Mouse (Mus musculus): ENCODE data around the gene Nudc. TPM values are rescaled to one million over a fixed set of nuclear protein-coding genes. Genes with fewer than 3 reads are reported as not detected.

Nudc gene
- total and polyA plus RNA-seq, 2 experiments from 2014 or later = 42.1 to 152 TPM

DNA sequence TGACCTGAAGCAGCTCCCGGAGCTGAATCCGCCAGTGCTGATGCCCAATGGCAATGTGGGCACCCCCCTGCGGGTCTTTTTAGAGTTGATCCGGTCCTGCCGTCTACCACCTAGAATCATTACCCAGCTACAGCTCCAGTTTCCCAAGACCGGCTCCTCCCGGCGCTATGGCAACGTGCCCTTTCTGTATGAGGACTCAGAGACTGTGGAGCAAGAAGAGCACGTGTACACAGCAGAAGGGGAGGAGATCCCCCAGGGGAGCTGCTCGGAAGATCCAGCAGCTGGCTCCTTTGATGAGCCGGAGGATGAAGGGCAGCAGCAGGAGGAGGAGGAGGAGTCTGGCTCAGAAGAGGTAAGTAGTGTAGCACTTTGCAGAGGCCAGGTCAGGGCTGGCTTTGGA lies 32.2 kb upstream of the Nudc start:
- no peak for DNase-seq (ENCODE audit: low spot score)
- WGBS = 80% methylated on average over 12 of the region's 12 CpGs
- H3K4me1 ChIP-seq (ENCODE audit: control insufficient read depth, insufficient read depth) = peaks cover 11% of the 10 kb centered on the region; the same call in 1 of the 2 replicates
- no peak overlapping the region for H3K4me2 ChIP-seq (ENCODE audit: low read depth, low read length)
- H3K4me3 ChIP-seq (ENCODE audit: low read depth, low read length) = no peak overlapping the region
- H3K9ac ChIP-seq (replicated peaks; ENCODE audit: low read depth, low read length) = no peak overlapping the region
- ATAC-seq (ENCODE audit: insufficient read depth, low read depth) = no peak
- peaks cover 44% of the 10 kb centered on the region for H3K36me3 ChIP-seq (replicated peaks; ENCODE audit: control insufficient read depth, insufficient read depth, low read length)
- TF ChIP-seq CTCF (IDR thresholded peaks at IDR 0.05; ENCODE audit: low read depth) (no peak), EP300 (IDR thresholded peaks at IDR 0.05; ENCODE audit: low read depth) (no peak)
- no peaks in the 10 kb centered on the region for H3K9me3 ChIP-seq (replicated peaks; ENCODE audit: control insufficient read depth, low read length)
- no peaks in the 10 kb centered on the region for H3K27me3 ChIP-seq (ENCODE audit: control insufficient read depth, insufficient read depth, low read length)
- H3K27ac ChIP-seq (ENCODE audit: low read depth) = no peak overlapping the region

DNA sequence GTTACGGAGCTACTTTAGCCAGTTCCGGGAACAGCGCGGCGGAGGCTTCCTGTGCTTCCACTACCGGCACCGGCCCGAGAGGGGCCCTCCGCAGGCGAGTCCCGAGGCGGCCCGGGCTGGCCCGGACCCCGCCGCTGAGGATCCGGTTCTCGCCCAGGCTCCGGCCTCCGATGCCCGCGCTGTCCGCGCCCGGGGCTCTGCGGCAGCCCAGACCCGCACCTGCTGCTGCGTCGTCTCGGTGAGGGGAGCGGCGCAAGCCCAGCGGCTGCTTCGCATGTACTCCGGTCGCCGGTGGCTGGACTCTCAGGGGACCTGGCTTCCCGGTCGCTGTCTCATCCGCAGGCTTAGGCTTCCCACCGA lies 29.0 kb upstream of the Nudc start:
- Histone ChIP-seq H3K36me3 (replicated peaks; ENCODE audit: control insufficient read depth, insufficient read depth, low read length) (peaks cover 21% of the 10 kb centered on the region), H3K9ac (replicated peaks; ENCODE audit: low read depth, low read length) (peak overlapping the region; percentile 85), H3K4me2 (ENCODE audit: low read depth, low read length) (peak overlapping the region; percentile 97), H3K27me3 (ENCODE audit: control insufficient read depth, insufficient read depth, low read length) (no peaks in the 10 kb centered on the region), H3K27ac (ENCODE audit: low read depth) (peak overlapping the region; percentile 63), H3K4me3 (ENCODE audit: low read depth, low read length) (peak overlapping the region; percentile 77), H3K4me1 (ENCODE audit: control insufficient read depth, insufficient read depth) (peaks cover 11% of the 10 kb centered on the region; the same call in 1 of the 2 replicates), H3K9me3 (replicated peaks; ENCODE audit: control insufficient read depth, low read length) (0 out of 2 replicates have a peak, but pooled peaks cover 3% of the 10 kb centered on the region)
- 0% methylated on average over 40 of the region's 41 CpGs for WGBS
- DNase-seq (ENCODE audit: low spot score) (no peak), ATAC-seq (ENCODE audit: insufficient read depth, low read depth) (peak; percentile 54)
- TF ChIP-seq CTCF (IDR thresholded peaks at IDR 0.05; ENCODE audit: low read depth) (no peak), EP300 (IDR thresholded peaks at IDR 0.05; ENCODE audit: low read depth) (no peak)

DNA sequence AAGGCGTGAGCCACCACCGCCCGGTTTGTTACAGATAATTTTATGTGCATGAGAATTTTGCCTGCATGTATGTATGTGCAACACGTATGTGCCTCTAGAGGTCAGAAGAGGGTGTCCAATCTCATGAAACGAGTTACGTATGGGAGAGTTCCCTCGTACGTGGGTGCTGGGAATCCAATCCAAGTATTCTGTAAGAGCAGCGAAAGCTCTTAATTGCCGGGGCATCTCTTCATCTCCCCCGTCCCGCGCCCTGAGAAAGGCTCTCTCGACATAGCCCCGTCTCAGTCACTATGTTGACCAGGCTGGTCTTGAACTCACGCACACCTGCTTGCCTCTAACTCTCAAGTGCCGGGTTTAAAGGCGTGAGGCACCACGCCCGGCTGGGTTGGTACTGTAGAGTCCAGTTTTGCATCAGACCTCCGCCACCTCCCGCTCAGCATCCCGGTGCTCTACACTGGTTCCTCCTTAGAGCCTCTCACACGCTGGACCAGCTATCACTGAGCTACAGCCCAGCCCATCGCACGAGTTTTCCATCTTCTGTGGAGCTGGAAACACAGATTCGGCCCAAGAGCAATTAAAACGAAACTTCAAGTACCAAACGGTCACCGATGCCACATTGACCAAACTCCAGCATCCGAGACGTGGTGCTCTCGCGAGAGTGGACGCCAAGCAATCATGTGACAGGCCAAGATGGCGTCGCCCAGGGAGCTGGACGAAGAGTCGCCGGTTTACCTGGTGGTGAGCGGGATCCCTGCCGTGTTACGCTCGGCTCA lies 28.5 kb upstream of the Nudc start, which contains the start of gene Gpatch3:
Gene Gpatch3 (plus strand): TSS at position 676 of the 773 bp plus-strand sequence.
- Histone ChIP-seq H3K9me3 (replicated peaks; ENCODE audit: control insufficient read depth, low read length) (0 out of 2 replicates have a peak, but pooled peaks cover 3% of the 10 kb centered on the region), H3K27me3 (ENCODE audit: control insufficient read depth, insufficient read depth, low read length) (no peaks in the 10 kb centered on the region), H3K4me2 (ENCODE audit: low read depth, low read length) (peak within 1 kb of the TSS; percentile 97), H3K4me3 (ENCODE audit: low read depth, low read length) (peak within 1 kb of the TSS; percentile 77), H3K4me1 (ENCODE audit: control insufficient read depth, insufficient read depth) (peaks cover 11% of the 10 kb centered on the region; the same call in 1 of the 2 replicates), H3K9ac (replicated peaks; ENCODE audit: low read depth, low read length) (peak within 1 kb of the TSS; percentile 85), H3K36me3 (replicated peaks; ENCODE audit: control insufficient read depth, insufficient read depth, low read length) (peaks cover 15% of the 10 kb centered on the region), H3K27ac (ENCODE audit: low read depth) (peak within 1 kb of the TSS; percentile 63)
- 5% methylated on average over 44 of the region's 44 CpGs for WGBS
- TF ChIP-seq EP300 (IDR thresholded peaks at IDR 0.05; ENCODE audit: low read depth) = peak; percentile 94
- TF ChIP-seq CTCF (IDR thresholded peaks at IDR 0.05; ENCODE audit: low read depth) = no peak; the same call in 1 of the 2 replicates
- peak; percentile 93 for DNase-seq (ENCODE audit: low spot score)
- peak; percentile 93 for ATAC-seq (ENCODE audit: insufficient read depth, low read depth)

DNA sequence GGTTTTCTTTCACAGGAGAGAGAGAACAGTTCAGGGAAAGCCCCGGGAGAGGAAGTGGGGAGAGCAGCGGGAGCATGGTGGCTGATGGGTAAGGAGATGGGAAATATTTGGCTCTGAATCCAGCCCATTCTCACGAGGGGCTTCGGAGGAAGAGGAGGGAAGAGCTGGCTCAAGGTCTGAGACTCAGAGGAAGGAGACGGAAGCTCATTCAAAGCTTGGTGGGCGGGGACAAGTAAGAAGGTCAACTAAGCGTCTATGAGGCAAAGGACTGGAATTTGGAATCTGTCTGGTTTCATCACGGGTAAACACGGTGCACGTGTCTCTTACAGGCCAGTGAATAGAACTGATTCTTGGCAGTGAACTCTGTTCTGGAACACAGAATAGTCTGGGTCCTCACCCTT lies 24.3 kb upstream of the Nudc start:
- Histone ChIP-seq H3K27me3 (ENCODE audit: control insufficient read depth, insufficient read depth, low read length) (no peaks in the 10 kb centered on the region), H3K4me2 (ENCODE audit: low read depth, low read length) (no peak overlapping the region), H3K27ac (ENCODE audit: low read depth) (no peak overlapping the region), H3K36me3 (replicated peaks; ENCODE audit: control insufficient read depth, insufficient read depth, low read length) (no peaks in the 10 kb centered on the region), H3K9me3 (replicated peaks; ENCODE audit: control insufficient read depth, low read length) (0 out of 2 replicates have a peak, but pooled peaks cover 3% of the 10 kb centered on the region), H3K4me1 (ENCODE audit: control insufficient read depth, insufficient read depth) (peaks cover 5% of the 10 kb centered on the region; the same call in 1 of the 2 replicates), H3K9ac (replicated peaks; ENCODE audit: low read depth, low read length) (no peak overlapping the region), H3K4me3 (ENCODE audit: low read depth, low read length) (no peak overlapping the region)
- WGBS = 38% methylated on average over 10 of the region's 10 CpGs
- no peak for TF ChIP-seq EP300 (IDR thresholded peaks at IDR 0.05; ENCODE audit: low read depth)
- TF ChIP-seq CTCF (IDR thresholded peaks at IDR 0.05; ENCODE audit: low read depth) = no peak
- ATAC-seq (ENCODE audit: insufficient read depth, low read depth) = no peak
- DNase-seq (ENCODE audit: low spot score) = no peak

DNA sequence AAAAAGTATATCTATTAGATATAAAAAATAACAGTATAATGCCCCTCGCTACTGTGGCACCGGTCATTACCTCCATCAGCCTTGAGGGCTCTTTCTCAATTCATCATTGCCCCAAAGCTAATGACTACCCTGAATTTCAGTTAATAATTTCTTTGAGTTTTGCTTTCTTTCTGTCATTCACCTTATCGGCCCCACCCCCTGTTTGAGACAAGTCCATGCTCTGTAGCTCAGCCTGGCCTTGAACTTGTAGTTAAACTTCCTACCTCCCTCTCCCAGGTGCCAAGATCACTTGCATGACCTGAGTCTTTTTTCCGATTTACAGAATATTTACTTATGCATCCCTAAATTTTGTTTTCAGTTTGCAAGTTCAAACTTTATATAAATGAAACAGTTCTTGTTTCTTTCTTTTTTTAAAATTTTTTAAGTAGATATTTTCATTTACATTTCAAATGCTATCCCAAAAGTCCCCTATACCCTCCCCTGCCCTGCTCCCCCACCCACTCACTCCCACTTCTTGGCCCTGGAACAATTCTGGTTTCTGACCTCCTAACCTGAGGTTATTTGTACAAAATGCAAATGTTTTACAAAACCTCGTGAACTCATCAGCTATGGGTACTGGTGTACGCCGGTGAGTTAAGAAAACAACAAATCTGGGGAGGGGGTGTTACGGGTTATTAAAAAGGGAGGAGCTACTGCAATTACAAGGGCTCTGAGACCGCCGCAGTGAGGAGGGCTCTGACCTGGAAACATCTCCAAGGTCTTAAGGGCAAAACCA lies 23.7 kb upstream of the Nudc start:
- ATAC-seq (ENCODE audit: insufficient read depth, low read depth) = no peak
- WGBS = 78% methylated on average over 10 of the region's 10 CpGs
- TF ChIP-seq EP300 (IDR thresholded peaks at IDR 0.05; ENCODE audit: low read depth) (no peak), CTCF (IDR thresholded peaks at IDR 0.05; ENCODE audit: low read depth) (no peak)

More for the DNA sequence above, 23.7 kb upstream of the Nudc start:
- Histone ChIP-seq H3K9ac (replicated peaks; ENCODE audit: low read depth, low read length) (no peak overlapping the region), H3K9me3 (replicated peaks; ENCODE audit: control insufficient read depth, low read length) (0 out of 2 replicates have a peak, but pooled peaks cover 3% of the 10 kb centered on the region), H3K4me3 (ENCODE audit: low read depth, low read length) (no peak overlapping the region), H3K4me2 (ENCODE audit: low read depth, low read length) (no peak overlapping the region), H3K4me1 (ENCODE audit: control insufficient read depth, insufficient read depth) (peaks cover 5% of the 10 kb centered on the region; the same call in 1 of the 2 replicates), H3K36me3 (replicated peaks; ENCODE audit: control insufficient read depth, insufficient read depth, low read length) (no peaks in the 10 kb centered on the region), H3K27me3 (ENCODE audit: control insufficient read depth, insufficient read depth, low read length) (no peaks in the 10 kb centered on the region), H3K27ac (ENCODE audit: low read depth) (no peak overlapping the region)
- DNase-seq (ENCODE audit: low spot score) = no peak

Data from heart, postnatal 0 days (tissue).